Mouse (Mus musculus) cerebellum, adult 11-12 months (tissue): Measurements from ENCODE around the gene Gm21119.
A peak's percentile ranks its signal among the peaks of the same experiment; 100 is the strongest.
"Not testable (repeated sequence)": the region's sequence is repeated elsewhere in the genome, so short reads cannot be mapped to it uniquely, and the experiment has no call there.

ENCODE experiments used
- DNase-seq: peaks from one replicate; pipeline ENCODE4 v3.0.0; 2022

Gm21119 gene

GRCm38 (mm10) chr8:20614619-20615018, at the start of gene Gm21119:
Gene Gm21119, plus strand, starts transcription at chr8:20614919.
- DNase-seq: not testable (repeated sequence)

GRCm38 (mm10) chr8:20566753-20567152, 48.0 kb upstream of the Gm21119 start:
- not testable (repeated sequence) for DNase-seq

- DNase-seq: not testable (repeated sequence)
Measured at GRCm38 (mm10) chr8:20581081-20581480, 33.6 kb upstream of the Gm21119 start.

GRCm38 (mm10) chr8:20582772-20583171, 31.9 kb upstream of the Gm21119 start:
- DNase-seq: not testable (repeated sequence)

GRCm38 (mm10) chr8:20588268-20589177, 26.2 kb upstream of the Gm21119 start:
- DNase-seq: not testable (repeated sequence)

GRCm38 (mm10) chr8:20589178-20589539, 25.6 kb upstream of the Gm21119 start:
- DNase-seq: not testable (repeated sequence)

- DNase-seq: peak; percentile 43
Measured at GRCm38 (mm10) chr8:20590117-20590997, 24.4 kb upstream of the Gm21119 start.

- not testable (repeated sequence) for DNase-seq
Measured at GRCm38 (mm10) chr8:20591002-20591401, 23.7 kb upstream of the Gm21119 start.

- DNase-seq: peak; percentile 45
Measured at GRCm38 (mm10) chr8:20592732-20593272, 21.9 kb upstream of the Gm21119 start.

- peak; percentile 57 for DNase-seq
Measured at GRCm38 (mm10) chr8:20593841-20594240, 20.9 kb upstream of the Gm21119 start.

GRCm38 (mm10) chr8:20596081-20596841, 18.5 kb upstream of the Gm21119 start:
- DNase-seq: not testable (repeated sequence)

GRCm38 (mm10) chr8:20596842-20597708, 17.6 kb upstream of the Gm21119 start:
- DNase-seq: peak; percentile 77

GRCm38 (mm10) chr8:20598300-20599170, 16.2 kb upstream of the Gm21119 start:
- DNase-seq: not testable (repeated sequence)

- DNase-seq: not testable (repeated sequence)
Measured at GRCm38 (mm10) chr8:20599350-20599749, 15.4 kb upstream of the Gm21119 start.

GRCm38 (mm10) chr8:20610856-20611255, 3.9 kb upstream of the Gm21119 start:
- not testable (repeated sequence) for DNase-seq

GRCm38 (mm10) chr8:20612721-20613120, 2.0 kb upstream of the Gm21119 start:
- DNase-seq: not testable (repeated sequence)

GRCm38 (mm10) chr8:20630766-20631165, 16.0 kb downstream of the Gm21119 start:
- not testable (repeated sequence) for DNase-seq

- DNase-seq: not testable (repeated sequence)
Measured at GRCm38 (mm10) chr8:20637931-20638330, 23.2 kb downstream of the Gm21119 start.

- not testable (repeated sequence) for DNase-seq
Measured at GRCm38 (mm10) chr8:20643536-20643935, 28.8 kb downstream of the Gm21119 start.

GRCm38 (mm10) chr8:20652976-20653375, 38.3 kb downstream of the Gm21119 start:
- peak; percentile 26 for DNase-seq
